Mouse (Mus musculus): ENCODE data around the gene Iqcb1. TPM values are rescaled to one million over a fixed set of nuclear protein-coding genes. Genes with fewer than 3 reads are reported as not detected.

Gene Iqcb1
- polyA plus RNA-seq, 1 experiment from 2014 or later, result 11.8 TPM

DNA sequence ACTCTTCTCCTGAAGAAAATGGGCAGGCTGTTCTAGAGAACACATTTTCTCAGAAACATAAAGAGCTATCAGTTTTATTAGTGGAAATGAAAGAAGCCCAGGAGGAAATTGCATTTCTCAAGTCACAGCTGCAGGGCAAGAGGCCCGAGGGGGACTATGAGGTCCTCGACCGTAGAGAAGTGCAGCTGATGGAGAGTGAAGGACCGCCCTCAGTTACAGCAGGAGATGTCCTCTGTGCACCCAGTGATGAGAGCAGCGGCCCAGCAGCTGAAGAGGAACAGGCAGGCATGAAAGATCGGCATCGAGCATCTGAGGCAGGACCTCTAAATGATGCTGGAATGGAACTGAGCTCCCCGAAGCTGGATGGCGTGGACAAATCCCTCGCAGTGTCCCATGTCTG, 83.7 kb downstream of the Iqcb1 start:
- Histone ChIP-seq H3K9ac (replicated peaks; ENCODE audit: low read depth) (no peak overlapping the region), H3K27ac (ENCODE audit: low read length) (no peak overlapping the region), H3K9me3 (ENCODE audit: low read length) (no peaks in the 10 kb centered on the region), H3K36me3 (ENCODE audit: insufficient read depth, low read length) (peaks cover 24% of the 10 kb centered on the region), H3K4me2 (replicated peaks; ENCODE audit: low read depth, low read length) (no peak overlapping the region), H3K4me3 (ENCODE audit: low read depth, low read length) (no peak overlapping the region), H3K4me1 (ENCODE audit: insufficient read depth, low read depth, low read length) (no peaks in the 10 kb centered on the region), H3K27me3 (replicated peaks; ENCODE audit: insufficient read depth, low read length) (no peaks in the 10 kb centered on the region)
- 75% methylated on average over 10 of the region's 10 CpGs for WGBS
- DNase-seq (ENCODE audit: low spot score), result no peak
- no peak for ATAC-seq
- TF ChIP-seq CTCF (IDR thresholded peaks at IDR 0.05) (no peak), EP300 (IDR thresholded peaks at IDR 0.05) (no peak)

DNA sequence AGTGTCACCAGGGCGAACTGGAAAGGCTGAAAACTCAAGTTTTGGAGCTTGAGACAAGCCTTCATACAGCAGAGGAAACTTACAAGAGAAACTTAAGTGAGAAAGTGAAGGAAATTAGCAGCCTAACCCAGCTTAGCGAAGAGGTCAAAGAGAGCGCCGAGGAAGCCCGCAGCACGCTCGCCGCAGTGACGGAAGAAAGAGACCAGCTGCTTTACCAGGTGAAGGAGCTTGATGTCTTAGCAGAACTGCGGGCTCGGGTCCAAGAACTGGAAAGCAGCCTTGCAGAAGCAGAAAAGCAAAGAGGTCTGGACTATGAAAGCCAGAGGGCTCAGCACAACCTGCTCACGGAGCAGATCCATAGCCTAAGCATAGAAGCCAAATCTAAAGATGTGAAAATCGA, 84.1 kb downstream of the Iqcb1 start:
- no peak for TF ChIP-seq CTCF (IDR thresholded peaks at IDR 0.05)
- ATAC-seq (no peak), DNase-seq (ENCODE audit: low spot score) (no peak)
- Histone ChIP-seq H3K36me3 (ENCODE audit: insufficient read depth, low read length) (peaks cover 24% of the 10 kb centered on the region), H3K27me3 (replicated peaks; ENCODE audit: insufficient read depth, low read length) (no peaks in the 10 kb centered on the region), H3K4me1 (ENCODE audit: insufficient read depth, low read depth, low read length) (no peaks in the 10 kb centered on the region), H3K9me3 (ENCODE audit: low read length) (no peaks in the 10 kb centered on the region), H3K27ac (ENCODE audit: low read length) (no peak overlapping the region), H3K9ac (replicated peaks; ENCODE audit: low read depth) (no peak overlapping the region), H3K4me2 (replicated peaks; ENCODE audit: low read depth, low read length) (no peak overlapping the region), H3K4me3 (ENCODE audit: low read depth, low read length) (no peak overlapping the region)
- WGBS, result 69% methylated on average over 13 of the region's 13 CpGs

DNA sequence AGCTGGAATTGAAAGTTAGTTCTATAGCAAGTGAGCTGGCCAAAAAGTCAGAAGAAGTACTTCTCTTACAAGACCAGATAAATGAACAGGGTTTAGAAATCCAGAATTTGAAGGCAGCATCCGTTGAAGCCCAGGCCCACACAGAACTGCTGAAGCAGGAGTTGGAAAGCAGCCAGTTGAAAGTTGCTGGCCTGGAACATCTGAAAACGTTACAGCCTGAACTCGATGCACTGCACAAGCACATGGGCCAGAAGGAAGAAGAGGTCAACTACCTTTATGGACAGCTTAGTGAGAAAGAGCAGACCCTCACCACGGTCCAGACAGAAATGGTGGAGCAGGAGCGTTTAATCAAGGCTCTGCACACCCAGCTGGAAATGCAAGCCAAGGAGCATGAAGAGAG, 86.0 kb downstream of the Iqcb1 start:
- 71% methylated on average over 5 of the region's 5 CpGs for WGBS
- TF ChIP-seq EP300 (IDR thresholded peaks at IDR 0.05) (no peak), CTCF (IDR thresholded peaks at IDR 0.05) (no peak)
- Histone ChIP-seq H3K9me3 (ENCODE audit: low read length) (no peaks in the 10 kb centered on the region), H3K27ac (ENCODE audit: low read length) (no peak overlapping the region), H3K4me3 (ENCODE audit: low read depth, low read length) (no peak overlapping the region), H3K27me3 (replicated peaks; ENCODE audit: insufficient read depth, low read length) (no peaks in the 10 kb centered on the region), H3K9ac (replicated peaks; ENCODE audit: low read depth) (no peak overlapping the region), H3K4me1 (ENCODE audit: insufficient read depth, low read depth, low read length) (no peaks in the 10 kb centered on the region), H3K36me3 (ENCODE audit: insufficient read depth, low read length) (peaks cover 29% of the 10 kb centered on the region), H3K4me2 (replicated peaks; ENCODE audit: low read depth, low read length) (no peak overlapping the region)
- ATAC-seq (no peak), DNase-seq (ENCODE audit: low spot score) (no peak)

DNA sequence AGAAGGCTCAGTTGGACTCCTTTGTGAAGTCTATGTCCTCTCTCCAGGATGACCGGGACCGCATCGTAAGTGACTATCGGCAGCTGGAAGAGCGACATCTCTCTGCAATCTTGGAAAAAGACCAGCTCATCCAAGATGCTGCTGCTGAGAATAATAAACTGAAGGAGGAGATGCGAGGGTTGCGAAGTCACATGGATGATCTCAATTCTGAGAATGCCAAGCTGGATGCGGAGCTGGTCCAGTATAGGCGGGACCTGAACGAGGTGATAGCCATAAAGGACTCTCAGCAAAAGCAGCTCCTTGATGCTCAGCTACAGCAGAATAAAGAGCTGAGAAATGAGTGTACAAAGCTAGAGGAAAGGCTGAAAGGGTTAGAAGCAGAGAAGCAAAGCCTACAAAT, 90.3 kb downstream of the Iqcb1 start:
- no peak overlapping the region for H3K4me3 ChIP-seq (ENCODE audit: low read depth, low read length)
- 95% methylated on average over 10 of the region's 10 CpGs for WGBS
- H3K27ac ChIP-seq (ENCODE audit: low read length), result no peak overlapping the region
- TF ChIP-seq EP300 (IDR thresholded peaks at IDR 0.05), result no peak
- no peak for TF ChIP-seq CTCF (IDR thresholded peaks at IDR 0.05)
- no peak for DNase-seq (ENCODE audit: low spot score)
- no peak overlapping the region for H3K9ac ChIP-seq (replicated peaks; ENCODE audit: low read depth)
- no peaks in the 10 kb centered on the region for H3K4me1 ChIP-seq (ENCODE audit: insufficient read depth, low read depth, low read length)
- H3K36me3 ChIP-seq (ENCODE audit: insufficient read depth, low read length), result peaks cover 24% of the 10 kb centered on the region; the same call in 1 of the 2 replicates
- H3K4me2 ChIP-seq (replicated peaks; ENCODE audit: low read depth, low read length), result no peak overlapping the region
- no peaks in the 10 kb centered on the region for H3K9me3 ChIP-seq (ENCODE audit: low read length)
- ATAC-seq, result no peak
- no peaks in the 10 kb centered on the region for H3K27me3 ChIP-seq (replicated peaks; ENCODE audit: insufficient read depth, low read length)

DNA sequence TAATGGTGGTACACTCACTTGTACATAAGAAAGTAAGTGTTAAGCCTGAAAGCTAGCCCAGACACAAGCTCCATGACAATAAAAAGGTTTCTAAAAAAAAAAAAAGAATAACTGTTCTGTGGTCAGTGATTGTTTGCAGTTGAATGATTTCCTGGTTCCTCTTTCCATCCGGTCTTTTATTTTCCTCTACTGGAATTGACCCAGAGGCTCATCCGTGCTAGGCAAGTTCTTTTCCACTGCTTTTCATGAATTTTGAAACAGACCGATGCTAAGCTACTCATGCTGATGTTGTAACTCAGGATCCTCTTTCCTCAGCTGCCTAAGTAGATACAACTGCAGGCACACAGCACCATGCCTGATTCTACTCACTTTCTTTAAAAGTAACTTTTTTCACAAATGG, 92.2 kb downstream of the Iqcb1 start:
- H3K4me3 ChIP-seq (ENCODE audit: low read depth, low read length), result no peak overlapping the region
- H3K36me3 ChIP-seq (ENCODE audit: insufficient read depth, low read length), result peaks cover 22% of the 10 kb centered on the region; the same call in 1 of the 2 replicates
- TF ChIP-seq CTCF (IDR thresholded peaks at IDR 0.05), result no peak
- TF ChIP-seq EP300 (IDR thresholded peaks at IDR 0.05), result no peak
- no peak overlapping the region for H3K9ac ChIP-seq (replicated peaks; ENCODE audit: low read depth)
- no peaks in the 10 kb centered on the region for H3K4me1 ChIP-seq (ENCODE audit: insufficient read depth, low read depth, low read length)
- DNase-seq (ENCODE audit: low spot score) (no peak), ATAC-seq (no peak)
- 78% methylated on average over 3 of the region's 3 CpGs for WGBS
- H3K27me3 ChIP-seq (replicated peaks; ENCODE audit: insufficient read depth, low read length), result no peaks in the 10 kb centered on the region
- no peak overlapping the region for H3K27ac ChIP-seq (ENCODE audit: low read length)
- no peaks in the 10 kb centered on the region for H3K9me3 ChIP-seq (ENCODE audit: low read length)
- H3K4me2 ChIP-seq (replicated peaks; ENCODE audit: low read depth, low read length), result no peak overlapping the region

DNA sequence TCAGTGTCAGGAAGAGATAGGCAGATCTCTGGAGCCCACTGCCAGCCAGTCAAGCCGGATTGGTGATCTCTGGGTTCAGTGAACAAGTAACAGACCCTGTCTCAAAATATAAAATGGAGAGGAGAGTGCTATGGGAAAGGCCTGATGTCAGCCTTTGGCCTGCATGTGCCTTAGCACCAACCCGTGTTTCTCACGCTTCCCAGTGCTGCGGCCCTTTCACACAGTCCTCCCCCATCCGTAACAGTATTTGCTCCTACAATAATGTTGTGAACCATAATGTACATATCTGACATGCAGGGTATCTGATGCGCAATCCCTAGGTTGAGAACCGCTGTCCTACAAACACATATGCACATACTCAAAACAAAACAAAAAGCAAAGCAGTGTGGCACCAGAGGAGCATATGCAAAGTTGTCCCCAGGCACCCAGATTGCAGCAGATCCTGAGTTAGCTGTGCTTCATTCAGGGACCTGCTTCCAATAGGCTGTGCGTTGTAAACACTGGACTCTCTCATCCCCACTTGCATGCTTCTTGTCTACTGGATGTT, 93.0 kb downstream of the Iqcb1 start:
- H3K4me1 ChIP-seq (ENCODE audit: insufficient read depth, low read depth, low read length), result no peaks in the 10 kb centered on the region
- H3K4me2 ChIP-seq (replicated peaks; ENCODE audit: low read depth, low read length), result no peak overlapping the region
- ATAC-seq (no peak), DNase-seq (ENCODE audit: low spot score) (no peak)
- H3K4me3 ChIP-seq (ENCODE audit: low read depth, low read length), result no peak overlapping the region
- peaks cover 25% of the 10 kb centered on the region for H3K36me3 ChIP-seq (ENCODE audit: insufficient read depth, low read length)
- no peak overlapping the region for H3K27ac ChIP-seq (ENCODE audit: low read length)
- no peaks in the 10 kb centered on the region for H3K9me3 ChIP-seq (ENCODE audit: low read length)
- no peak overlapping the region for H3K9ac ChIP-seq (replicated peaks; ENCODE audit: low read depth)
- H3K27me3 ChIP-seq (replicated peaks; ENCODE audit: insufficient read depth, low read length), result no peaks in the 10 kb centered on the region
- WGBS, result 89% methylated on average over 8 of the region's 8 CpGs
- TF ChIP-seq CTCF (IDR thresholded peaks at IDR 0.05), result no peak

DNA sequence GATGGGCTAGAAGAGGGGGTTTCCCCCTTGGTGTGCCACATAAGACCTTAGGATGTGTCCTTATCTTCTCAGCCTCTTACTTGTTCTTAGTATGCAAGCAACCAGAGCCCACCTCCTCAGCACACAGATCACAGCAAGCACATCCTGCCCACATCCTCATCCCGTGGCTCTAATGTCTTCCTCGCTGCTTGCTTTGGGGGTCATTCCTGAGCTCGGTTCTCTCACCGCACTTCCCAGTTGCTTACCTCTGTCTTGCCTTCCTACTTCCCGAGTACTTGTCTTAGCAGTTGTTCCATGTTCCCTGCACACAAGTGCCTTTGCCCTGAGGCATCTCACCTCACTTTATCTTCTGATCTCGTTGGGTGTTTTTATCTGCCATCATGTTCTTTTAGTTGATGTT, 93.8 kb downstream of the Iqcb1 start:
- no peak overlapping the region for H3K4me3 ChIP-seq (ENCODE audit: low read depth, low read length)
- TF ChIP-seq CTCF (IDR thresholded peaks at IDR 0.05), result no peak
- no peak for TF ChIP-seq EP300 (IDR thresholded peaks at IDR 0.05)
- ATAC-seq (no peak), DNase-seq (ENCODE audit: low spot score) (no peak)
- no peak overlapping the region for H3K4me2 ChIP-seq (replicated peaks; ENCODE audit: low read depth, low read length)
- H3K27ac ChIP-seq (ENCODE audit: low read length), result no peak overlapping the region
- H3K36me3 ChIP-seq (ENCODE audit: insufficient read depth, low read length), result peaks cover 25% of the 10 kb centered on the region
- H3K9me3 ChIP-seq (ENCODE audit: low read length), result no peaks in the 10 kb centered on the region
- 84% methylated on average over 6 of the region's 6 CpGs for WGBS
- H3K4me1 ChIP-seq (ENCODE audit: insufficient read depth, low read depth, low read length), result no peaks in the 10 kb centered on the region
- no peak overlapping the region for H3K9ac ChIP-seq (replicated peaks; ENCODE audit: low read depth)
- no peaks in the 10 kb centered on the region for H3K27me3 ChIP-seq (replicated peaks; ENCODE audit: insufficient read depth, low read length)

Small RNA genes lying within 50 kb of the gene (microRNA-seq; reads per million reads assigned to microRNA genes)
- not detected for gene Gm22617

Other genes starting within 250 kb of the Iqcb1 start
- gene Cd86, start 162.3 kb upstream of the Iqcb1 start, polyA plus RNA-seq (2015; fragmentation: Nextera tagmentation; extraction: Ambion mirVana), result 1.9 and 2.6 TPM in 2 replicates
- gene Ildr1, start 134.4 kb upstream of the Iqcb1 start, polyA plus RNA-seq (2015; fragmentation: Nextera tagmentation; extraction: Ambion mirVana), result 8.8 and 10.7 TPM in 2 replicates
- gene Slc15a2, start 43.4 kb upstream of the Iqcb1 start, polyA plus RNA-seq (2015; fragmentation: Nextera tagmentation; extraction: Ambion mirVana), result 57.3 and 75.1 TPM in 2 replicates
- 0.95 and 1.4 TPM in 2 replicates for gene Eaf2, start 46.6 kb downstream of the Iqcb1 start, polyA plus RNA-seq (2015; fragmentation: Nextera tagmentation; extraction: Ambion mirVana)
- 114 and 120 TPM in 2 replicates for gene Golgb1, start 46.8 kb downstream of the Iqcb1 start, polyA plus RNA-seq (2015; fragmentation: Nextera tagmentation; extraction: Ambion mirVana)
- gene Hcls1, start 106.6 kb downstream of the Iqcb1 start, polyA plus RNA-seq (2015; fragmentation: Nextera tagmentation; extraction: Ambion mirVana), result 11.4 and 12.6 TPM in 2 replicates
- gene Fbxo40, start 162.1 kb downstream of the Iqcb1 start, polyA plus RNA-seq (2015; fragmentation: Nextera tagmentation; extraction: Ambion mirVana), result 0.10 and 0.12 TPM in 2 replicates
- 0.38 and 0.58 TPM in 2 replicates for gene Polq, start 183.4 kb downstream of the Iqcb1 start, polyA plus RNA-seq (2015; fragmentation: Nextera tagmentation; extraction: Ambion mirVana)

Measured in lung, postnatal 0 days (tissue).